Mouse (Mus musculus): ENCODE results near the gene Csrnp2. TPM values are rescaled to one million over a fixed set of nuclear protein-coding genes. Genes with fewer than 3 reads are reported as not detected.
"Not testable (repeated sequence)": the region's sequence is repeated elsewhere in the genome, so short reads cannot be mapped to it uniquely, and the experiment has no call there.

Gene Csrnp2
- polyA plus RNA-seq (2015; fragmentation: Nextera tagmentation; extraction: Ambion mirVana) = 6.7 and 7.3 TPM in 2 replicates

GRCm38 (mm10) chr15:100495102-100495501, at the start of gene Csrnp2:
Csrnp2 (minus strand) TSS chr15:100495488.
- Histone ChIP-seq H3K4me1 (ENCODE audit: control insufficient read depth, insufficient read depth, low read length) (peaks cover 32% of the 10 kb centered on the region), H3K27me3 (ENCODE audit: control insufficient read depth, insufficient read depth, low read length) (no peaks in the 10 kb centered on the region), H3K27ac (ENCODE audit: low read length) (peak within 1 kb of the TSS; percentile 90), H3K36me3 (ENCODE audit: control insufficient read depth, insufficient read depth, low read length) (no peaks in the 10 kb centered on the region), H3K9me3 (replicated peaks; ENCODE audit: control insufficient read depth, low read length) (no peaks in the 10 kb centered on the region), H3K4me2 (ENCODE audit: low read depth, low read length) (peak within 1 kb of the TSS; percentile 92), H3K4me3 (replicated peaks; ENCODE audit: low read length) (peak within 1 kb of the TSS; percentile 88), H3K9ac (ENCODE audit: low read length) (peak within 1 kb of the TSS; percentile 97)
- ATAC-seq (ENCODE audit: insufficient read depth, low FRiP score) = peak; percentile 96
- under 1% methylated on average over 40 of the region's 40 CpGs for WGBS

- not testable (repeated sequence) for H3K4me3 ChIP-seq (replicated peaks; ENCODE audit: low read length); H3K9me3 ChIP-seq (replicated peaks; ENCODE audit: control insufficient read depth, low read length); H3K4me1 ChIP-seq (ENCODE audit: control insufficient read depth, insufficient read depth, low read length); ATAC-seq (ENCODE audit: insufficient read depth, low FRiP score); H3K9ac ChIP-seq (ENCODE audit: low read length); H3K27ac ChIP-seq (ENCODE audit: low read length); H3K36me3 ChIP-seq (ENCODE audit: control insufficient read depth, insufficient read depth, low read length); H3K27me3 ChIP-seq (ENCODE audit: control insufficient read depth, insufficient read depth, low read length); H3K4me2 ChIP-seq (ENCODE audit: low read depth, low read length)
- WGBS = 95% methylated on average over 14 of the region's 14 CpGs
Measured at GRCm38 (mm10) chr15:100543651-100544030, 48.4 kb upstream of the Csrnp2 start.

- H3K9ac ChIP-seq (ENCODE audit: low read length); H3K9me3 ChIP-seq (replicated peaks; ENCODE audit: control insufficient read depth, low read length); H3K27me3 ChIP-seq (ENCODE audit: control insufficient read depth, insufficient read depth, low read length); H3K4me2 ChIP-seq (ENCODE audit: low read depth, low read length); H3K36me3 ChIP-seq (ENCODE audit: control insufficient read depth, insufficient read depth, low read length); H3K27ac ChIP-seq (ENCODE audit: low read length); ATAC-seq (ENCODE audit: insufficient read depth, low FRiP score); H3K4me1 ChIP-seq (ENCODE audit: control insufficient read depth, insufficient read depth, low read length); H3K4me3 ChIP-seq (replicated peaks; ENCODE audit: low read length): not testable (repeated sequence)
- WGBS = 95% methylated on average over 26 of the region's 28 CpGs
Measured at GRCm38 (mm10) chr15:100542876-100543650, 47.8 kb upstream of the Csrnp2 start.

- no peak overlapping the region for H3K27ac ChIP-seq (ENCODE audit: low read length)
- H3K4me3 ChIP-seq (replicated peaks; ENCODE audit: low read length) = no peak overlapping the region
- H3K4me2 ChIP-seq (ENCODE audit: low read depth, low read length) = no peak overlapping the region
- H3K36me3 ChIP-seq (ENCODE audit: control insufficient read depth, insufficient read depth, low read length) = no peaks in the 10 kb centered on the region; the same call in 1 of the 2 replicates
- no peaks in the 10 kb centered on the region for H3K27me3 ChIP-seq (ENCODE audit: control insufficient read depth, insufficient read depth, low read length)
- 89% methylated on average over 4 of the region's 4 CpGs for WGBS
- H3K9ac ChIP-seq (ENCODE audit: low read length) = no peak overlapping the region
- no peaks in the 10 kb centered on the region for H3K9me3 ChIP-seq (replicated peaks; ENCODE audit: control insufficient read depth, low read length)
- no peaks in the 10 kb centered on the region for H3K4me1 ChIP-seq (ENCODE audit: control insufficient read depth, insufficient read depth, low read length)
- ATAC-seq (ENCODE audit: insufficient read depth, low FRiP score) = no peak
Measured at GRCm38 (mm10) chr15:100541426-100541825, 46.1 kb upstream of the Csrnp2 start.

- WGBS = 63% methylated on average over 1 of the region's 1 CpGs
- H3K4me3 ChIP-seq (replicated peaks; ENCODE audit: low read length); H3K9me3 ChIP-seq (replicated peaks; ENCODE audit: control insufficient read depth, low read length); H3K36me3 ChIP-seq (ENCODE audit: control insufficient read depth, insufficient read depth, low read length); H3K4me1 ChIP-seq (ENCODE audit: control insufficient read depth, insufficient read depth, low read length); H3K27me3 ChIP-seq (ENCODE audit: control insufficient read depth, insufficient read depth, low read length); H3K4me2 ChIP-seq (ENCODE audit: low read depth, low read length); ATAC-seq (ENCODE audit: insufficient read depth, low FRiP score); H3K27ac ChIP-seq (ENCODE audit: low read length); H3K9ac ChIP-seq (ENCODE audit: low read length): not testable (repeated sequence)
Measured at GRCm38 (mm10) chr15:100541001-100541400, 45.7 kb upstream of the Csrnp2 start.

- Histone ChIP-seq H3K4me1 (ENCODE audit: control insufficient read depth, insufficient read depth, low read length) (no peaks in the 10 kb centered on the region), H3K9me3 (replicated peaks; ENCODE audit: control insufficient read depth, low read length) (no peaks in the 10 kb centered on the region), H3K4me2 (ENCODE audit: low read depth, low read length) (no peak overlapping the region), H3K27ac (ENCODE audit: low read length) (no peak overlapping the region), H3K9ac (ENCODE audit: low read length) (no peak overlapping the region), H3K27me3 (ENCODE audit: control insufficient read depth, insufficient read depth, low read length) (no peaks in the 10 kb centered on the region), H3K4me3 (replicated peaks; ENCODE audit: low read length) (no peak overlapping the region), H3K36me3 (ENCODE audit: control insufficient read depth, insufficient read depth, low read length) (no peaks in the 10 kb centered on the region; the same call in 1 of the 2 replicates)
- 92% methylated on average over 9 of the region's 9 CpGs for WGBS
- ATAC-seq (ENCODE audit: insufficient read depth, low FRiP score) = no peak
Measured at GRCm38 (mm10) chr15:100539411-100539810, 44.1 kb upstream of the Csrnp2 start.

GRCm38 (mm10) chr15:100537913-100538312, 42.6 kb upstream of the Csrnp2 start:
- Histone ChIP-seq H3K36me3 (ENCODE audit: control insufficient read depth, insufficient read depth, low read length) (no peaks in the 10 kb centered on the region; the same call in 1 of the 2 replicates), H3K27ac (ENCODE audit: low read length) (no peak overlapping the region), H3K27me3 (ENCODE audit: control insufficient read depth, insufficient read depth, low read length) (no peaks in the 10 kb centered on the region), H3K4me3 (replicated peaks; ENCODE audit: low read length) (no peak overlapping the region), H3K9ac (ENCODE audit: low read length) (no peak overlapping the region), H3K4me2 (ENCODE audit: low read depth, low read length) (no peak overlapping the region), H3K4me1 (ENCODE audit: control insufficient read depth, insufficient read depth, low read length) (no peaks in the 10 kb centered on the region), H3K9me3 (replicated peaks; ENCODE audit: control insufficient read depth, low read length) (no peaks in the 10 kb centered on the region)
- WGBS = 86% methylated on average over 6 of the region's 6 CpGs
- ATAC-seq (ENCODE audit: insufficient read depth, low FRiP score) = no peak

GRCm38 (mm10) chr15:100527900-100528299, 32.6 kb upstream of the Csrnp2 start:
- 65% methylated on average over 5 of the region's 5 CpGs for WGBS
- Histone ChIP-seq H3K27me3 (ENCODE audit: control insufficient read depth, insufficient read depth, low read length) (no peaks in the 10 kb centered on the region), H3K4me2 (ENCODE audit: low read depth, low read length) (no peak overlapping the region), H3K27ac (ENCODE audit: low read length) (no peak overlapping the region), H3K9me3 (replicated peaks; ENCODE audit: control insufficient read depth, low read length) (no peaks in the 10 kb centered on the region), H3K36me3 (ENCODE audit: control insufficient read depth, insufficient read depth, low read length) (0 out of 2 replicates have a peak, but pooled peaks cover 3% of the 10 kb centered on the region), H3K4me1 (ENCODE audit: control insufficient read depth, insufficient read depth, low read length) (no peaks in the 10 kb centered on the region), H3K4me3 (replicated peaks; ENCODE audit: low read length) (no peak overlapping the region), H3K9ac (ENCODE audit: low read length) (no peak overlapping the region)
- no peak for ATAC-seq (ENCODE audit: insufficient read depth, low FRiP score)

- H3K36me3 ChIP-seq (ENCODE audit: control insufficient read depth, insufficient read depth, low read length) = 0 out of 2 replicates have a peak, but pooled peaks cover 4% of the 10 kb centered on the region
- WGBS = 94% methylated on average over 14 of the region's 14 CpGs
- no peak overlapping the region for H3K4me3 ChIP-seq (replicated peaks; ENCODE audit: low read length)
- ATAC-seq (ENCODE audit: insufficient read depth, low FRiP score) = no peak
- H3K4me2 ChIP-seq (ENCODE audit: low read depth, low read length) = no peak overlapping the region
- H3K27ac ChIP-seq (ENCODE audit: low read length) = no peak overlapping the region
- H3K9ac ChIP-seq (ENCODE audit: low read length) = no peak overlapping the region
- H3K27me3 ChIP-seq (ENCODE audit: control insufficient read depth, insufficient read depth, low read length) = no peaks in the 10 kb centered on the region
- H3K9me3 ChIP-seq (replicated peaks; ENCODE audit: control insufficient read depth, low read length) = no peaks in the 10 kb centered on the region
- no peaks in the 10 kb centered on the region for H3K4me1 ChIP-seq (ENCODE audit: control insufficient read depth, insufficient read depth, low read length)
Measured at GRCm38 (mm10) chr15:100525405-100525804, 30.1 kb upstream of the Csrnp2 start.
